Comparison of ENCODE assay signal across 17 mouse cellular contexts in genomic region chr17:12467642-12468041, GRCm38 (mm10). TPM values are rescaled to one million over a fixed set of nuclear protein-coding genes. Genes with fewer than 3 reads are reported as not detected.
"Had no signal": no experiment of that assay in that cellular context is flagged by ENCODE, and none has a peak within 500 bp of the region (broad histone marks: within the 10 kb centered on the region; RNA-seq: fewer than 3 reads in every experiment).

No protein-coding gene starts in this region.

- H3K4me1 ChIP-seq: intestine, embryonic 15.5 days; liver, embryonic 13.5 days; midbrain, embryonic 10.5 days; midbrain, embryonic 13.5 days; neural tube, embryonic 13.5 days had no signal

- H3K27ac ChIP-seq: intestine, embryonic 15.5 days; liver, embryonic 13.5 days; macrophage; midbrain, embryonic 10.5 days; midbrain, embryonic 13.5 days; neural tube, embryonic 13.5 days had no signal

- H3K27me3 ChIP-seq: intestine, embryonic 15.5 days; liver, embryonic 13.5 days; megakaryocyte, embryonic 14.5 days; midbrain, embryonic 13.5 days; neural tube, embryonic 13.5 days had no signal

- H3K36me3 ChIP-seq: intestine, embryonic 15.5 days; liver, embryonic 13.5 days; midbrain, embryonic 10.5 days; midbrain, embryonic 13.5 days; neural tube, embryonic 13.5 days had no signal

- H3K9me3 ChIP-seq: intestine, embryonic 15.5 days; liver, embryonic 13.5 days; midbrain, embryonic 10.5 days; midbrain, embryonic 13.5 days; neural tube, embryonic 13.5 days had no signal

- H3K4me3 ChIP-seq: intestine, embryonic 15.5 days; liver, embryonic 13.5 days; megakaryocyte, embryonic 14.5 days; midbrain, embryonic 10.5 days; midbrain, embryonic 13.5 days; myocyte; neural tube, embryonic 13.5 days had no signal

- DNase-seq: kidney, adult 11 months; kidney, adult 8-10 months; kidney, postnatal 14 days; kidney, postnatal 4 days; liver, embryonic 13.5 days; lung, embryonic 14.5 days; retina, postnatal 1 day; thymus, postnatal 25 days had no signal

RNA-seq across cellular contexts. Expression of gene Slc22a3, which starts 39.9 kb away (rescaled TPM):
- total RNA-seq: monocyte, adult 5-6 weeks; neutrophil, adult 5-6 weeks had no signal
- polyA plus RNA-seq: macrophage; midbrain, embryonic 10.5 days; myocyte had no signal
